Mouse (Mus musculus) CH12.LX (cell line): ENCODE results near the gene Defb26. TPM values are rescaled to one million over a fixed set of nuclear protein-coding genes. Genes with fewer than 3 reads are reported as not detected.
A peak's percentile ranks its signal among the peaks of the same experiment; 100 is the strongest.

ENCODE experiments used
- DNase-seq: peaks from one replicate; pipeline ENCODE4 v3.0.0-alpha.2; 2013; ENCODE audit errors: extremely low read depth
- H3K27ac ChIP-seq: 2 replicates; pipeline ENCODE4 v1.5.1; 2012; ENCODE audit warnings: low read depth, mild to moderate bottlenecking, control low read depth, moderate library complexity; ENCODE audit not compliant: insufficient read depth
- H3K27me3 ChIP-seq: replicated peaks from 2 replicates; pipeline ENCODE3; 2012; ENCODE audit warnings: inconsistent platforms
- H3K36me3 ChIP-seq, 2 experiments: replicated peaks in 1 of 2; 2 replicates each; pipeline versions ENCODE3 to v1.6.1; 2012; ENCODE audit warnings: inconsistent platforms in 1 of 2, low read length in 1 of 2, mild to moderate bottlenecking in 1 of 2, mixed read lengths in 1 of 2, moderate library complexity in 1 of 2; ENCODE audit not compliant: control insufficient read depth in 1 of 2, insufficient read depth in 1 of 2
- H3K4me1 ChIP-seq, 2 experiments: 2 replicates each; pipeline ENCODE4 v1.6.1; 2012; ENCODE audit warnings: inconsistent platforms in 1 of 2, moderate library complexity in 1 of 2; ENCODE audit not compliant: insufficient read depth in 2 of 2, control insufficient read depth in 1 of 2
- H3K4me2 ChIP-seq: 2 replicates; pipeline ENCODE4 v1.6.1; 2012; ENCODE audit warnings: low read depth, mild to moderate bottlenecking, control low read depth; ENCODE audit not compliant: poor library complexity, insufficient read depth, severe bottlenecking
- H3K4me3 ChIP-seq, 3 experiments: fragments of 150-350 bp in 1 of 3; sonication (generic) in 1 of 3; replicated peaks in 1 of 3; 2 replicates each; pipeline versions ENCODE3 to v1.5.1; 2011 to 2012; ENCODE audit warnings: low read depth in 2 of 3, low read length in 2 of 3, mild to moderate bottlenecking in 2 of 3, moderate library complexity in 2 of 3, control low read depth in 1 of 3, improper control_type of control experiment in 1 of 3, inconsistent platforms in 1 of 3, mixed read lengths in 1 of 3; ENCODE audit not compliant: poor library complexity in 1 of 3
- H3K79me2 ChIP-seq: replicated peaks from 2 replicates; pipeline ENCODE4 v1.6.1; 2012; ENCODE audit warnings: mild to moderate bottlenecking, moderate library complexity; ENCODE audit not compliant: control insufficient read depth, poor library complexity, insufficient read depth, severe bottlenecking; ENCODE audit errors: extremely low read depth
- H3K9ac ChIP-seq: 2 replicates; pipeline ENCODE4 v1.6.1; 2012; ENCODE audit warnings: low read depth, mild to moderate bottlenecking, control low read depth, moderate library complexity; ENCODE audit not compliant: insufficient read depth
- H3K9me3 ChIP-seq: replicated peaks from 2 replicates; pipeline ENCODE3; 2012; ENCODE audit warnings: low read length, inconsistent platforms, mixed read lengths
- CTCF ChIP-seq, 2 experiments: IDR thresholded peaks in 1 of 2; conservative IDR thresholded peaks in 1 of 2; 2 replicates each; pipeline ENCODE4 v1.5.1; 2011 to 2012; ENCODE audit warnings: low read depth in 2 of 2, low read length in 2 of 2, improper control_type of control experiment in 1 of 2, inconsistent platforms in 1 of 2, mild to moderate bottlenecking in 1 of 2, moderate library complexity in 1 of 2
- E2F4 ChIP-seq: IDR thresholded peaks from 2 replicates; pipeline ENCODE4 v1.6.1; 2011; ENCODE audit warnings: low read depth, low read length, improper control_type of control experiment; ENCODE audit not compliant: insufficient replicate concordance
- ELF1 ChIP-seq: IDR thresholded peaks from 2 replicates; pipeline ENCODE4 v1.6.1; 2014; ENCODE audit warnings: low read depth, mild to moderate bottlenecking, inconsistent platforms, low read length, improper control_type of control experiment
- HCFC1 ChIP-seq: IDR thresholded peaks from 2 replicates; pipeline ENCODE4 v1.6.1; 2012; ENCODE audit warnings: low read depth, mild to moderate bottlenecking, inconsistent platforms, low read length, improper control_type of control experiment
- MAFK ChIP-seq: IDR thresholded peaks from 2 replicates; pipeline ENCODE4 v1.6.1; 2011; ENCODE audit warnings: low read length, improper control_type of control experiment; ENCODE audit not compliant: insufficient replicate concordance
- MAX ChIP-seq: IDR thresholded peaks from 2 replicates; pipeline ENCODE4 v1.6.1; 2011; ENCODE audit warnings: low read length, improper control_type of control experiment
- POLR2A ChIP-seq: IDR thresholded peaks from 2 replicates; pipeline ENCODE4 v1.6.1; 2011; ENCODE audit warnings: low read depth, mild to moderate bottlenecking, improper control_type of control experiment, low read length
- RAD21 ChIP-seq: IDR thresholded peaks from 2 replicates; pipeline ENCODE4 v1.6.1; 2011; ENCODE audit warnings: low read depth, mild to moderate bottlenecking, low read length, improper control_type of control experiment, moderate library complexity
- SMC3 ChIP-seq: IDR thresholded peaks from 2 replicates; pipeline ENCODE4 v1.6.1; 2011; ENCODE audit warnings: low read depth, low read length, improper control_type of control experiment
- TBP ChIP-seq: conservative IDR thresholded peaks from 2 replicates; pipeline ENCODE4 v1.6.1; 2011; ENCODE audit warnings: low read depth, low read length, improper control_type of control experiment
- USF1 ChIP-seq: IDR thresholded peaks from 2 replicates; pipeline ENCODE4 v1.6.1; 2014; ENCODE audit warnings: low read depth, mild to moderate bottlenecking, inconsistent platforms, low read length, improper control_type of control experiment
- ZNF384 ChIP-seq: IDR thresholded peaks from 2 replicates; pipeline ENCODE4 v1.6.1; 2012; ENCODE audit warnings: low read depth, low read length, improper control_type of control experiment, inconsistent platforms
- dilution Hi-C: fragments of 300-500 bp; cut with MboI; formaldehyde crosslinking; loops from 2 replicates; pipeline ENCODE4 v1.14.3; 2020; ENCODE audit warnings: low sequenced_read_pairs; ENCODE audit not compliant: extremely low pct_unique_long_range_greater_than_20kb, extremely low pct_ligation_motif_present
- in situ Hi-C: fragments of 300-500 bp; cut with MboI; formaldehyde crosslinking; loops from 3 replicates; pipeline ENCODE4 v1.14.3; 2019; ENCODE audit warnings: low sequenced_read_pairs, low pct_ligation_motif_present, low pct_unique_long_range_greater_than_20kb, mixed read lengths
- polyA plus RNA-seq: library from polyadenylated mRNA; unstranded; fragments of >175 nt; gene quantifications from 2 replicates; pipeline ENCODE4 v1.2.1, GENCODE M21; 2012; ENCODE audit warnings: low read depth; ENCODE audit not compliant: insufficient read length
- total RNA-seq, 2 experiments: library from RNA; depleted of rRNA; stranded (reverse); fragments of 300-350 nt in 1 of 2; fragments of >200 nt in 1 of 2; gene quantifications; 2 replicates each; pipeline ENCODE4 v1.2.3; 2012 to 2014

The Defb26 gene
- total and polyA plus RNA-seq, 3 experiments: not detected

- no peak overlapping the region for H3K27ac ChIP-seq
Observed at GRCm38 (mm10) chr2:152500863-152501229, 10.6 kb downstream of the Defb26 start.

GRCm38 (mm10) chr2:152500204-152500862 is 11.2 kb downstream of the Defb26 start:
- Histone ChIP-seq H3K9ac (no peak overlapping the region), H3K9me3 (peaks cover 2% of the 10 kb centered on the region), H3K36me3 (no peaks in the 10 kb centered on the region), H3K27ac (no peak overlapping the region), H3K79me2 (no peaks in the 10 kb centered on the region), H3K4me2 (no peak overlapping the region), H3K4me1 (no peaks in the 10 kb centered on the region), H3K27me3 (peaks cover 8% of the 10 kb centered on the region), H3K4me3 (no peak overlapping the region)
- dilution Hi-C loops (no loop called here), in situ Hi-C loops (no loop called here)
- TF ChIP-seq SMC3 (no peak), POLR2A (no peak), USF1 (no peak)
- DNase-seq: no peak

More at GRCm38 (mm10) chr2:152500863-152501229, 10.6 kb downstream of the Defb26 start:
- no peak for TF ChIP-seq E2F4
- no peak for TF ChIP-seq TBP
- TF ChIP-seq HCFC1: no peak
- no peak for TF ChIP-seq ELF1
- peak; percentile 17; the same call in 1 of the 2 replicates for TF ChIP-seq SMC3
- TF ChIP-seq CTCF (conservative IDR thresholded peaks at IDR 0.05 in 1 of 2, IDR thresholded peaks at IDR 0.05 in 1 of 2; ENCODE audit: low read depth in 2 of 2, low read length in 2 of 2): peak; percentile 10 to 44; a peak in 2 of 4 replicates
- no peak for TF ChIP-seq ZNF384
- peak; percentile 35 for TF ChIP-seq RAD21
- no peak for DNase-seq
- Histone ChIP-seq H3K4me3 (no peak overlapping the region), H3K36me3 (no peaks in the 10 kb centered on the region), H3K9ac (no peak overlapping the region), H3K4me2 (no peak overlapping the region), H3K27me3 (peaks cover 8% of the 10 kb centered on the region), H3K4me1 (no peaks in the 10 kb centered on the region), H3K9me3 (peaks cover 2% of the 10 kb centered on the region), H3K79me2 (no peaks in the 10 kb centered on the region)
- in situ Hi-C loops: no loop called here
- dilution Hi-C loops: no loop called here

- H3K36me3 ChIP-seq: no peaks in the 10 kb centered on the region
- H3K79me2 ChIP-seq: no peaks in the 10 kb centered on the region
- no peak overlapping the region for H3K4me3 ChIP-seq
- no peak for DNase-seq
- no peak overlapping the region for H3K4me2 ChIP-seq
- peaks cover 8% of the 10 kb centered on the region for H3K27me3 ChIP-seq
- no peaks in the 10 kb centered on the region for H3K4me1 ChIP-seq
- dilution Hi-C loops: no loop called here
- in situ Hi-C loops: no loop called here
- TF ChIP-seq MAX: no peak
- TF ChIP-seq MAFK: peak; percentile 83
- H3K9me3 ChIP-seq: peaks cover 2% of the 10 kb centered on the region
- no peak overlapping the region for H3K9ac ChIP-seq
- H3K27ac ChIP-seq: no peak overlapping the region
Observed at GRCm38 (mm10) chr2:152498020-152498419, 13.5 kb downstream of the Defb26 start.
